Mouse (Mus musculus): ENCODE measurements around the gene Ube3b. TPM values are rescaled to one million over a fixed set of nuclear protein-coding genes. Genes with fewer than 3 reads are reported as not detected.
A peak's percentile ranks its signal among the peaks of the same experiment; 100 is the strongest.

Ube3b gene
- polyA plus RNA-seq, 1 experiment: 42.1 TPM

DNA sequence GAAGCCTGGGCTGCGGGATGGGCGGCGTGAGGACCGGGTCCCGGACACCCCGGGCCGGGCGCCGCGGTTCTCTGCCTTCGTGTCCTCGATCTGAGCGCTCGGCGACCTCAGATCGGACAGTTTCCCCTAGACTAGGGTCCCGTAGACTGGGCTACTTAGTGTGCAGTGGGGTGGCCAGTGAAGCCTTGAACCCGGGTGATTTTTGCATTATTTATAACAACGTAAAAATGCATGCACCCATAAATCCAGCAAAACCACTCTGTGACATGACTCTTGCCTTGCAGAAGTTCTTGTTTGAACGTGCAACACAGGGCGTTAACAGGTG, 63.9 kb downstream of the Ube3b start:
- Histone ChIP-seq H3ac (ENCODE audit: control insufficient read depth, insufficient read length, low read depth) (peak overlapping the region; percentile 54), H3K27me3 (ENCODE audit: control insufficient read depth, insufficient read depth, insufficient read length) (no peaks in the 10 kb centered on the region), H3K36me3 (ENCODE audit: control insufficient read depth, insufficient read depth) (peaks cover 11% of the 10 kb centered on the region), H3K79me3 (ENCODE audit: low read depth) (no peaks in the 10 kb centered on the region), H3K4me3 (ENCODE audit: insufficient read depth, poor library complexity, severe bottlenecking) (peak overlapping the region; percentile 71), H3K79me2 (ENCODE audit: control insufficient read depth, insufficient read depth) (no peaks in the 10 kb centered on the region)
- TF ChIP-seq MAX (IDR thresholded peaks at IDR 0.05) (no peak), FOSL1 (IDR thresholded peaks at IDR 0.05; ENCODE audit: insufficient read depth, low read length, poor library complexity, severe bottlenecking) (no peak), MYOD1 (IDR thresholded peaks at IDR 0.05; ENCODE audit: control insufficient read depth, insufficient read length, low read depth) (no peak), CEBPB (IDR thresholded peaks at IDR 0.05; ENCODE audit: low read depth) (no peak), USF1 (IDR thresholded peaks at IDR 0.05; ENCODE audit: low read depth) (no peak), MYOG (IDR thresholded peaks at IDR 0.05; ENCODE audit: control insufficient read depth, extremely low read depth, insufficient read length) (no peak), CTCF (IDR thresholded peaks at IDR 0.05; ENCODE audit: control insufficient read depth, insufficient read depth, insufficient read length) (no peak)

DNA sequence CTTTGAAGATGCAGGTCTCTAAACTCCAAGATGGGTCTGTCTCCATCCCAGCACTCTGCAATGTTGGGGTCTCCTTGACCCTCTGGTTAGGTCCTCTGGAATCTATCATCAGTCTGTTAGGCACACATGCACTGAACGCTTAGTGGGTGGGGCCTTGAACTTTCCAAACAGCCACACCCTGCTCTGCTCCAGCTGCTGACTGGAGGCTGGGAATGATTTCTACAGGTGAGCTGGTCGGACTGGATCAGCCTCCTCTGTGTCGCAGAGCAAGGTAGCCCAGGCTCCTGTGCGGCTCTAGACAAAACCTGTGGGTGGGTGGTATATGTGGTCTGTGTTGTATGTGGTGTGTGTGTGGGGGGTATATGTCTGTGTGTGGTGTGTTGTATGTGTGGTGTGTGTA, 68.6 kb downstream of the Ube3b start:
- peaks cover 11% of the 10 kb centered on the region for H3K36me3 ChIP-seq (ENCODE audit: control insufficient read depth, insufficient read depth)
- H3ac ChIP-seq (ENCODE audit: control insufficient read depth, insufficient read length, low read depth): no peak overlapping the region

DNA sequence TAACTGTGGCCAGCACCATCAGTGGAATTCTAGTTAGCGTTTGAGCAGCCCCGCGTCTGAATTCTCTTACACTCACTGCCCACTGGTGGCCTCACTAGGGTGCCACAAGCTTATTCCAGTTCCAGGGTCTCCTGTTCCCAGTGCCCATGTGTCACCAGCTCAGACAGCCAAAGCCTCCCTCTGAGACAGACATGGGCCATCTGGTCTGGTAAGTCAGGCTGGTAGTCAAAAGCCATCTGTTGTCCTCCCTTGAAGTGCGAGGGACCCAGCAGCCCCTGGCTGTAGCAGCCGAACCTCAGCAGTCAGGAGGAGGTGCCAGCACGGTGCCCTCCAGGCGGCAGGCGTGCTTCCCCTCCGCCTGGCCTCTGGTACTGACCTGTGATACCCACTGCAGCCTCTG, 75.9 kb downstream of the Ube3b start:
- TF ChIP-seq MAX (IDR thresholded peaks at IDR 0.05): no peak
- TF ChIP-seq MYOD1 (IDR thresholded peaks at IDR 0.05; ENCODE audit: control insufficient read depth, insufficient read length, low read depth): no peak
- no peak for TF ChIP-seq FOSL1 (IDR thresholded peaks at IDR 0.05; ENCODE audit: insufficient read depth, low read length, poor library complexity, severe bottlenecking)
- TF ChIP-seq MYOG (IDR thresholded peaks at IDR 0.05; ENCODE audit: control insufficient read depth, extremely low read depth, insufficient read length): no peak
- no peak for TF ChIP-seq CEBPB (IDR thresholded peaks at IDR 0.05; ENCODE audit: low read depth)
- TF ChIP-seq USF1 (IDR thresholded peaks at IDR 0.05; ENCODE audit: low read depth): no peak
- H3ac ChIP-seq (ENCODE audit: control insufficient read depth, insufficient read length, low read depth): no peak overlapping the region
- no peaks in the 10 kb centered on the region for H3K36me3 ChIP-seq (ENCODE audit: control insufficient read depth, insufficient read depth)

More for the DNA sequence above, 68.6 kb downstream of the Ube3b start:
- no peaks in the 10 kb centered on the region for H3K79me3 ChIP-seq (ENCODE audit: low read depth)
- TF ChIP-seq CEBPB (IDR thresholded peaks at IDR 0.05; ENCODE audit: low read depth): no peak
- no peak for TF ChIP-seq MAX (IDR thresholded peaks at IDR 0.05)
- no peaks in the 10 kb centered on the region for H3K79me2 ChIP-seq (ENCODE audit: control insufficient read depth, insufficient read depth)
- no peak overlapping the region for H3K4me3 ChIP-seq (ENCODE audit: insufficient read depth, poor library complexity, severe bottlenecking)
- H3K27me3 ChIP-seq (ENCODE audit: control insufficient read depth, insufficient read depth, insufficient read length): no peaks in the 10 kb centered on the region

DNA sequence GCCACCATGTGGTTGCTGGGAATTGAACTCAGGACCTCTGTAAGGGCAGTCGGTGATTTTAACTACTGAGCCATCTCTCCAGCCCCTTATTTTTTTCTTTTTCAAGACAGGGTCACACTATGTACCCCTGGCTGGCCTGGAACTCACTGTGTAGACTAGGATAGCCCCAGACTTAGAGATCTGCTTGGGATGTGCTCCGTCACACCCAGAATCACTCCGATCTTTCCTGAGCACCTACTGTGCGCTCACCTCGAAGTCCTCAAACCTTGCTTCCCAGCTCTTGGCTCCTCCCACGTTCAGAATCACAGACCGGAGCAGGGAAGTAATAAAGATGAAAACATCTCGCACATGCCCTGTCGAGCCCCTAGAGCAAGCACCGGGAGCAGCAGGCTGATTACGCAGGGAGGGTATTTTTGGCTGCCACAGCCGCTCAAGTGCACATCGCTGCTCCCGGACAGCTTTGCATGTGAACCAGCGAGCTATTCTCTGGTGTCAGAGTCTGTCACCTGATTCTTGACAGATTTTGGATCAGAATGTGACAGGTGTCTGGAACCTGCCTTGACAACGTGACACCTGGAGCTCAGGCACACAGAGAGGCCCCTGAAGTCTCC, 76.7 kb downstream of the Ube3b start:
- Histone ChIP-seq H3K36me3 (ENCODE audit: control insufficient read depth, insufficient read depth) (no peaks in the 10 kb centered on the region), H3K79me3 (ENCODE audit: low read depth) (no peaks in the 10 kb centered on the region), H3K4me3 (ENCODE audit: insufficient read depth, poor library complexity, severe bottlenecking) (no peak overlapping the region), H3K79me2 (ENCODE audit: control insufficient read depth, insufficient read depth) (no peaks in the 10 kb centered on the region), H3K27me3 (ENCODE audit: control insufficient read depth, insufficient read depth, insufficient read length) (peaks cover 27% of the 10 kb centered on the region), H3ac (ENCODE audit: control insufficient read depth, insufficient read length, low read depth) (no peak overlapping the region)
- TF ChIP-seq MYOD1 (IDR thresholded peaks at IDR 0.05; ENCODE audit: control insufficient read depth, insufficient read length, low read depth) (no peak), CEBPB (IDR thresholded peaks at IDR 0.05; ENCODE audit: low read depth) (no peak), MAX (IDR thresholded peaks at IDR 0.05) (no peak), CTCF (IDR thresholded peaks at IDR 0.05; ENCODE audit: control insufficient read depth, insufficient read depth, insufficient read length) (no peak), FOSL1 (IDR thresholded peaks at IDR 0.05; ENCODE audit: insufficient read depth, low read length, poor library complexity, severe bottlenecking) (no peak), MYOG (IDR thresholded peaks at IDR 0.05; ENCODE audit: control insufficient read depth, extremely low read depth, insufficient read length) (no peak), USF1 (IDR thresholded peaks at IDR 0.05; ENCODE audit: low read depth) (no peak)

More for the DNA sequence above, 75.9 kb downstream of the Ube3b start:
- Histone ChIP-seq H3K27me3 (ENCODE audit: control insufficient read depth, insufficient read depth, insufficient read length) (peaks cover 23% of the 10 kb centered on the region), H3K79me2 (ENCODE audit: control insufficient read depth, insufficient read depth) (no peaks in the 10 kb centered on the region), H3K4me3 (ENCODE audit: insufficient read depth, poor library complexity, severe bottlenecking) (no peak overlapping the region), H3K79me3 (ENCODE audit: low read depth) (no peaks in the 10 kb centered on the region)

DNA sequence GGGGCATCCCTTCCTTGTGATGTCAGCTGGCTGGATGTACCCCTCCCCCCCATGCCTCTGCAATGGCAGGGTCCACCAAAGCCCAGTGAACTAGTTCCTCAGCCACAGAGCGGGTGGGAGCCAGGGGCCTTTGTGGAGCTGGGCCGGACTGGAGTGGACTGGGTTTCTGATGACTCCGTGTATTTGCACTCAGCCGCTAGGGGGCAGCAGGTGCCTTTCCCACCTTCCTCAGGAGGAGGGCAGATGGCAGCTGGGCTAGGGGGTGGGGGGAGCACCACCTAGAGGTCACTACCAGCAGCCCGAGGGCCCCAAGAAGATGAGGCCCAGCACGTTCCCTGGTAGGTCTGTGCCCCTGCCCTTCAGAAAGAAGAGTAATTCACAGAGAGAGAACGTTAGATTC, 80.8 kb downstream of the Ube3b start:
- Histone ChIP-seq H3ac (ENCODE audit: control insufficient read depth, insufficient read length, low read depth) (no peak overlapping the region), H3K79me3 (ENCODE audit: low read depth) (no peaks in the 10 kb centered on the region), H3K27me3 (ENCODE audit: control insufficient read depth, insufficient read depth, insufficient read length) (peaks cover 38% of the 10 kb centered on the region), H3K79me2 (ENCODE audit: control insufficient read depth, insufficient read depth) (no peaks in the 10 kb centered on the region), H3K36me3 (ENCODE audit: control insufficient read depth, insufficient read depth) (no peaks in the 10 kb centered on the region), H3K4me3 (ENCODE audit: insufficient read depth, poor library complexity, severe bottlenecking) (no peak overlapping the region)
- TF ChIP-seq MYOG (IDR thresholded peaks at IDR 0.05; ENCODE audit: control insufficient read depth, extremely low read depth, insufficient read length): no peak
- peak; percentile 76 for TF ChIP-seq CTCF (IDR thresholded peaks at IDR 0.05; ENCODE audit: control insufficient read depth, insufficient read depth, insufficient read length)
- TF ChIP-seq FOSL1 (IDR thresholded peaks at IDR 0.05; ENCODE audit: insufficient read depth, low read length, poor library complexity, severe bottlenecking): no peak
